Mouse (Mus musculus): ENCODE measurements around the gene Lcmt1. TPM values are rescaled to one million over a fixed set of nuclear protein-coding genes. Genes with fewer than 3 reads are reported as not detected.

The Lcmt1 gene
- total RNA-seq, 4 experiments from 2014 or later = 31.2 to 42.3 (median 35.5) TPM

- no peak for DNase-seq
These were observed 31.5 kb downstream of the Lcmt1 start for GRCm38 (mm10) chr7:123401121-123401520.

DNA sequence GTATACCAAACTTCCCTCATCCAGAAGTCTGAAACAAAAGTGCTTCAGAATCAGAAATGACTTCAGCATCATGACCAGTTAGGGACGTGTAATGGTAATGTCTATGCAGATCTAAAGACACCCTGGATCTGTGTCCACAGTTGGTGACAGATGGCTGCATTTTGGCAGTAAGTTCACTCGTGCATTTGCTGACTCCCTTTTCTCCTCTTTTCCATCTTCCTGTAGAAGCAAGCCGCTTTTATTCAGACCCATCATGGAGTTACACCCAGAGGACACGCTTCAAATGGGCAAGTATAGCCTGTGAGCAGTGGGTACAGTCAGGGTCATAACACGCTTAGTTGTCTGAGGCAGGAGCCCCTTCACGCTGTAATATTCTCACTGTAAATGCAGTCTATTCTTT lies 34.6 kb downstream of the Lcmt1 start:
- no peak for DNase-seq

GRCm38 (mm10) chr7:123405619-123406018 lies 36.0 kb downstream of the Lcmt1 start:
- DNase-seq = no peak

GRCm38 (mm10) chr7:123406988-123407387 lies 37.4 kb downstream of the Lcmt1 start:
- no peak for DNase-seq

DNA sequence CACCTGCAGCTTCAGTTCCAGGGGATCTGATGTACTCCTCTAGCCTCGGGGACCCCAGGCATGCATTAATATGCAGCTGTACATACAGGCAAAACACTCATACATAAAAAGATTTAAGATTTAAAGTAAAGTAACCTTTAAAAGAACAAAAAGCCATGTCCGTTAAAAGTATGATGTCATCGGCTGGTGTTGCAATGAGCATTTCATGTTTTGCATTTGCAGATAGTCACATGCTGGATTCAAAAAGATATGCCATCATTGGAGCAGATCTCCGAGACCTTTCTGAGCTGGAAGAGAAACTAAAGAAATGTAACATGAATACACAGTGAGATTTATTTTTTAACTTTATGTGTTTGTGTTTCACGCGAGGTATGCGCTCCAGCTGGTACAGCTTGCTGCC lies 40.9 kb downstream of the Lcmt1 start:
- no peak for DNase-seq

- no peak for DNase-seq
These were observed 41.5 kb downstream of the Lcmt1 start for GRCm38 (mm10) chr7:123411109-123411508.

- no peak for DNase-seq
These were observed 42.6 kb downstream of the Lcmt1 start for GRCm38 (mm10) chr7:123412143-123412542.

DNA sequence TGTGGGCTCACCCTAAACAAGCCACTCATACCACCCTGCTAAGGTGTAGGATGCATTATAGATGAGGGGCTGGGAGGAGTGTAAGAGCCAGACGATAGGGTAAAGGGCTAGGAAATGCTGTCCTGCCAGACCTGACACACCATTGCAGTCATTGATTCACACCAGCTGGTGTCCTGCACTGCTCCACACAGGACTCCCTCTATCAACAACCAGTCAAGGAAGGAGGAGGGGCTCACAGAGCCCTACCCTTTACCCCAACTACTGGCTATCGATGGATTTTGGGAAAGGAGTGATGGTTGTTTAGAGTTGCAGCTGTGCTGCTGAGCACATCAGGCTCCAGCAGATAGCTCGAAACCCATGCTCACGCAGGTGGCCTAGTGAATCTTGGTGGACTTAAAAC lies 47.2 kb downstream of the Lcmt1 start:
- no peak for DNase-seq

- DNase-seq = no peak
These were observed 48.1 kb downstream of the Lcmt1 start for GRCm38 (mm10) chr7:123417661-123418060.

DNA sequence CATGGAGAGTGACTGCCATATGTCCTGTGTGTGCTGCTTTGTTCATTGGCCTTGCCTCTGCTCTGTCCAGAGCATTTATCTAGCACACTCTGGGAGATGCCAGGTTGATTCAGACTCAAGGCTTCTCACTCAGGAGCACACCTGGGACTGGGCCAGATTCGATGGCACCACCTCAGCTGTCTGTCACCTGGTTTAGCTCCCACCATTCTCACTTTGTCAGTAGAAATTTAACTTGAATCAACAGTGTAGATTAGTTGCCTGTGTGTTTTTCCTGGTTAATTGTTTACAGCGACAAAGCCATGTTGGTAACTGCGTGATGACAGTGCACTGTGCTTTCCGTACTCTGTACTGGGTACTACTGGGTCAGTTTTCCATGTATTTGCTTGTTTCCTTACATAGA lies 50.4 kb downstream of the Lcmt1 start:
- no peak for DNase-seq

DNA sequence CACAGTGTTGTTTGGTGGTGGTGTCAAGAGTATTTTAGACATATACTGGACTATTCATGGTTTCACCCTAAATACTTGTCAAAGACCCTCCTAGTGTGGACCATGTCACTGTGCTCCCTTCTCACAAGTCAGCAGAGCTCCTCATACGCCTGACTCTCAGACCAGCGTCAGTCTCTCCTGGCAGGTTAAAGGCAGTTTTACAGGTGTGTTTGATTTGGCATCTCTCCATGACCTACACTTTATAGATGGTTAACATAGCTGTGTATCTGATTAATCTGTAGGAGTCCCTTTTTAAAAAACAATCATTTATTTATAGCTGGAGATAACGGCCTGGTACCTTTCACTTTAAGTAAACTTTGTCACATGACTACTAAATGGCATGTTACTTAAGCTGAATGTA lies 52.4 kb downstream of the Lcmt1 start:
- DNase-seq = no peak

- no peak for DNase-seq
These were observed 54.7 kb downstream of the Lcmt1 start for GRCm38 (mm10) chr7:123424281-123424680.

DNA sequence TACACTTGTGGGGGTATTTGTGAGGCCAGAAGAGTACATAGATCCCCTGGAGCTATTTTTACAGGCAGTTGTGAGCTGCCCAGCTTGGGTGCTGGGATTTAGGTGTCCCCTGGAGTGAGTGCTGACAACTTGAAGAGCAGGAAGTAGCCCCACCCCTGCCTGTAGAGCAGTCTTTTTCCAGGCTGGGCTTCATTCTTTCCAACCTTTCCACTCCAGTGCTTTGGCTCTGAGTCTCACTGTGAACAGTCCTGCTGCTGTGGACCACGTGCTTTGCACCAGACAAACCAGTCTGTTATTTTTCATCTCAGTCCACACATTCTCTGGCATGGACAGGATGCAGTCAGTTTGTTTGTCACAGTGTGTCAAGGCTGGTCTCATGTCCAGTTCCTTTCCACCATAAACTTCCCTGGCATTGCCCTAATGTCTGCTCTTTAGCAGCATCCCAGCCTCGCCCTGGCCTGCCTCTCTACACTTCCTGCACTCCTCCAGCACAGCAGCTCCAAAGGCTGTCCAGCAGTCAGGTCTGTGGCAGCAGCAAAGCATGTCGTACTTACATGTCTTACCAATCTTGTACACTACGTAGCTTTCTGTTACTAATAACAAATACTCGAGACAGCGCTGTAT lies 55.7 kb downstream of the Lcmt1 start:
- no peak for DNase-seq

GRCm38 (mm10) chr7:123429624-123430410 lies 60.2 kb downstream of the Lcmt1 start:
- DNase-seq = peak; percentile 49

DNA sequence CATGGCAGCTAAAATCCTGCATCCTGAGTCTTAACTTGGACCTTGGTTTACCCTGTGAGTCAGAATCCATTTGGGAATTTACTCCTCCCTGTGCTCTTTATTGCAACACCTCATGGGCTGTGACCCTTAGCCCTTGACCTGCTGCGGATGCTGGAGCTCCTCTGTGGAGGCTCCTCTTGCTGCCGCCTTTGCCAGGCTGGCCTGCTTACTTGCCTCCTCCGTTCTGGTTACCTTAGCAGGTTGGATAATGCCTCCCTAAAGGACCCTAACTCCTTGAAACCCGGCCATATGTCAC lies 60.8 kb downstream of the Lcmt1 start:
- DNase-seq = peak; percentile 70

DNA sequence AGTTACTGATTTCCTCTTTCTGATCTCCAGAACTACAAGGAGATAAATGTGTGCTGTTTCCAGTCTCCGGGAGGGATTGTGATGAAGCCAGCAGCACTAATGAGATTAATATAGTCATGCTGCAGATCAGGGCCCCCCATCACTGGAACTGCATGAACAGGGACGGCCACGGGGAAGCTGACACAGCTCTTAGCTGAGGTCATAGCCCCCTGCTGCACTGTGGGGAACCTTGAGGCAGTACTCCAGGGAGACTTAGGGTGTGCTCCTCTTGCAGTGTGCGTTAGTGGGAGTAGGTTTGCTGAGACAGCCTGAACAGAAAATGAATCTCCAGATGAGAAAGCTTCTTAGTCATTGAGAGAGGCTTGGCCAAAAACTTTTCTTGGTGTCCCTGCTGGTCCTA lies 61.6 kb downstream of the Lcmt1 start:
- no peak for DNase-seq

- DNase-seq = no peak
These were observed 72.5 kb downstream of the Lcmt1 start for GRCm38 (mm10) chr7:123442079-123442478.

DNA sequence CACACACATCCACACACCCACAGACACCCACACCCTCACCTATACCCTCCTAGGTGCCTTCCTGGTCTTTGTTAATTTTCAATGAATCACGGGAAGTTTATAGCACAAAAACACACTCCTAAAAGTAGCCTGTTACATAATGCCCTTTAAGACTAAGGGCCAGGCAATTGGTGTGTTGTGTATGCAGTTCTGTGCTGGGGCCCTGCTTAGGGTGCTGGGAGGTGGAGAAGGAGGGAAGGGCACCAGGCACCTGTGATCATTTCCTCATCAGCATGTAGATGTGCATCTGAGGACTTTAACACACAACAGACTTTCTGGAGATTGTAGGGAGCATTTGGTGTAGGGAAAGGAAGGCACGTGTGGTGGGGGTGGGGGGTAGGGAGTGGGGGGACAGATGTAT lies 79.2 kb downstream of the Lcmt1 start:
- no peak for DNase-seq

- DNase-seq = no peak
These were observed 80.1 kb downstream of the Lcmt1 start for GRCm38 (mm10) chr7:123449676-123450075.

DNA sequence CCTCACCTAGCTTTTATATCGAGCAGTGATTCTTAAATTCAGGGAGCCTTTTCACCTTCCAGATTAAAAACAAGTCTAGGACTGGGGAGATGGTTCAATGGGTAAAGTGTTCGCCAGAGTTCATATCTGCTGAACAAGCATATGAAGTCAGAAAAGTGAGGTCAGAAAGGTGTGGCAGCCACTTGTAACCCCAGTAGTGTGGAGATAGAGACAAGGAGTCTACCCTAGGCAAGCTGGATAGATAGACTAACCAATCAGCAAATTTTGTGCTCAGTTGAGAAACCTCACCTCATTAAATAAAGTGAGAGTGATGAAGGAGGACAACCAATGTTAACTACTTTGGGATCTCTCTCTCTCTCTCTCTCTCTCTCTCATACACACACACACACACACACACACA lies 80.9 kb downstream of the Lcmt1 start:
- DNase-seq = no peak

DNA sequence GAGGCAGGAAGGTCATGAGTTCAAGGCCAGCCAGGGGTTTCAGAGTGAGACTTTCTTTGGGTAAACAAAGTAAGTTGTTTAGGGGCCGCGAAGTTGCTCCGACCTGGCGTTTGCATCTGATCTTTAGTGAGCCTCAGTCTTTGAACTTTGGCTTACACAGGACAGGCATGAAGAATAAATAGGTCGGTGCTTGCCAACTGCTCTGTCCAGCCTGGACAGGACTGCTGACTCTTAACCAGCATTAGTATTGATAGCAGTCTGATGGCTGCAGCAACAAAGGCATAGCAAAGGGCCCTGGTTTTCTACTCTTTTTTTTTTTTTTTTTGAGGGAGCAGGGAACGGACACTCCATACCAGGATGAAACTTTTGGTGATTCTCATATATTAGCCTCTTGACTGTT lies 83.0 kb downstream of the Lcmt1 start:
- no peak for DNase-seq

GRCm38 (mm10) chr7:123453066-123453465 lies 83.5 kb downstream of the Lcmt1 start:
- no peak for DNase-seq

DNA sequence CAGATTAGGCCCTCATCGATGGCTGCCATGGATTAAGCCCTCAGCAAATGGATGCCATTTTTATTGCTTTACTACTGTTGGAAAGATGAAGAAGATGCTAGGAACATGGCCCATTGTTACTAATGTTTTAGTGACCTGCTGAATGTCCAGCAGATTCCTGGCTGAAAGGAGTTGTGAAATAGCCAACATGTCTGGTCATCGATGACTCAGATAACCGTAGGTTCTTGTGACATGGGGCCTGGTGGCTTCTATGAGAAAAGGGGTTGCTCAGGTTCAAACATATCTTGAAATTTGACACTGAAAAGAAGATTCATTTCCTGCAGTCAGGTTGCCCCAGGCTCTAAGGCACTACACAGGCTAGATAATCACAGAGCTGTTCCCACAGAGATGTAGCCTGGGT lies 85.5 kb downstream of the Lcmt1 start:
- DNase-seq = no peak

DNA sequence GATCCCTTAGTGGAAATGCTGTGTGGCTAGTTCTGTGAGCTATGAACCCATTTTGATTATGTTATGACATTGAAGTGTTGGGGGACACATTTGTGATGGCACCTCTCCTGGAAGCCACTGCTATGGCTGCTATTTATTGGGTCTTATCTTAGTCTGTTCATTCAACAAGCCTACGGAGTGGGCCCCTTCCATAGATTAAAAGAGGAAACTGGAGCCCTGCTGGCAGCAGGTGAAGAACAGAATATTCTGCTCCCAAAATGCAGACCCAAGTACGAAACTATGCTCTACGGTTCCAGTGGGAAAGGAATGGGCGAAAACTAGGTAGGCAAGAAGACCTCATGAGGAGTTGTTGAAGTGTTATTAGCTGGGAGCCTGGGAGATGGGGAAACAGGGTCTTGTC lies 88.7 kb downstream of the Lcmt1 start:
- no peak for DNase-seq

DNA sequence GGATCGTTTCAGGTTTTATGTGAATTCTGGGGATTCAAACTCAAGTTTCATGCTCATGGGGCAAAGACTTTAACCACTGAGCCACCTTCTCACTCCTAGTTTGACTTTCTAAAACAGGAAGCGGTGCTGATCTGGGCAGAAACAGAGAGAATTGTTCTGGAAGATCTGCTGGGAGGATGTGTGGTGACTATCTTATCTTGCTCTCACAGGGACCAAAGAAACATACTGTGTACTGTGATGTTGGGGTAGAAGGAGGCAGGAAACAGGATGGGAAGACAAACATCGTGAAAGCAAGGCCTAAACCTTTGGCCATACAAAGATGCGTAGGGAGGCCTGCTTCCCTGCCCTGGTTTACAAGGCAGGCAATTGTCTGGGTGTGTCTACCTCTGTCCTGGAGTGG lies 89.7 kb downstream of the Lcmt1 start:
- DNase-seq = no peak

Measured in adrenal gland, adult 8-10 months (tissue).